Mouse (Mus musculus) inflammation-experienced regulatory T-cells, adult 6 months (primary cell): ENCODE measurements around the gene 3110082I17Rik. TPM values are rescaled to one million over a fixed set of nuclear protein-coding genes. Genes with fewer than 3 reads are reported as not detected.

ENCODE experiments used
- ATAC-seq: one replicate; pipeline ENCODE4 v1.8.0; 2017
- polyA plus RNA-seq, 3 experiments: library from polyadenylated mRNA; unstranded; fragments of 100-300 nt; shearing (Covaris generic); gene quantifications; one replicate each; pipeline ENCODE4 v1.2.1; 2017

The 3110082I17Rik gene
- polyA plus RNA-seq, 3 experiments from 2014 or later, result 4.6 to 5.6 (median 5.2) TPM

DNA sequence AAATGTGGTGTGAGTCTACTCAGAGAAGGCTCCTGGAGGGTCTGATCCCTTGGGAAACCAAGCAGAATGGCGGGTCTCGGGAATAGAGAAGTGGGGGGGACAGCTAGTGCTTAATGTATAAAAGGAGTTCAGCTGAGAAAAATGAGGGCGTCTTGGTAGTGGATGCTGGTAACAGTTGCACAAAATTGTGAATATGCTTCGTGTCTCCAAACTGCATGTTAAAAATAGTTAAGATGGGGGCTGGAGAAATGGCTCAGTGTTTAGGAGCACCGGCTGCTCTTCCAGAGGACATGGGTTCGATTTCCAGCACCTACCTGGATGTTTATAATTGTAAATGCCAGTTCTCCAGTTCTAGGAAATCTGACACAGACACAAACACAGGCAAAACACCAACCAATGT is 139.0 kb downstream of the 3110082I17Rik start:
- no peak for ATAC-seq

GRCm38 (mm10) chr5:139320424-139320823 is 139.9 kb downstream of the 3110082I17Rik start:
- no peak for ATAC-seq

DNA sequence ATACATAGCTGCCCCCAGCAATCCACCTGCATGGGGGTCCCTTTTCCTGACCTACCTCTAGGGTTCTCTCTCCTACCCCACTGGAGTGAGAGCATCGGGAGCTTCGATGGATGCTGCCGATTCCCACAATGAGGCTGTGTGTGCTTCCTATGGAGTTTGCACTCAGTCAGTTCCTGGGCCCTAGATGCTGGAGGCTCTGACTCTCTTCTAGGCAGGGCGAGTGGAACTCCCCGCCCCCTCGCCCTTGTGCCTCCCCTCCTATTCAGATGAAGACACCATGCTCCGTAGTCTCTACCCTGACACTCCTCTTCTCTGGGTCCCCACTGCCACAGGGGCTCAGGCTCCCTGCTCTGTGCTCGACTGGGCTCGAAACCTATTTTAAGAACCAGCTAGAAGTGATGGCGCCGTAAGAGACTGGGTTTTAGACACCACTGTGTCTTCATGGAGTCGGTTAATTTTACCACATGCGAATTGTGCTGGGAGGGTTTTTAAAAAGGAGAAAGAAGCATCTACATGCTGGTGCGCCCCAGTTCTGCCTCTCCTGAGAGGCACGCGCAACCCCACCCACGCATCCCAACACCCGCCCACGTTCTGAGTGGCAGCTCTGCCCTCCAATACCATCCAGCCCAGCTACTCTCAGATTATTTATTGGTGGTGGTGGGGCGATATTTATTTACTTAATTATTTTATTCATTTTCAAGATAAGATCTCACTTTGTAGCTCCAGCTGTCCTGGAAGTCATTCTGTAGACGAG is 142.4 kb downstream of the 3110082I17Rik start:
- ATAC-seq, result no peak

DNA sequence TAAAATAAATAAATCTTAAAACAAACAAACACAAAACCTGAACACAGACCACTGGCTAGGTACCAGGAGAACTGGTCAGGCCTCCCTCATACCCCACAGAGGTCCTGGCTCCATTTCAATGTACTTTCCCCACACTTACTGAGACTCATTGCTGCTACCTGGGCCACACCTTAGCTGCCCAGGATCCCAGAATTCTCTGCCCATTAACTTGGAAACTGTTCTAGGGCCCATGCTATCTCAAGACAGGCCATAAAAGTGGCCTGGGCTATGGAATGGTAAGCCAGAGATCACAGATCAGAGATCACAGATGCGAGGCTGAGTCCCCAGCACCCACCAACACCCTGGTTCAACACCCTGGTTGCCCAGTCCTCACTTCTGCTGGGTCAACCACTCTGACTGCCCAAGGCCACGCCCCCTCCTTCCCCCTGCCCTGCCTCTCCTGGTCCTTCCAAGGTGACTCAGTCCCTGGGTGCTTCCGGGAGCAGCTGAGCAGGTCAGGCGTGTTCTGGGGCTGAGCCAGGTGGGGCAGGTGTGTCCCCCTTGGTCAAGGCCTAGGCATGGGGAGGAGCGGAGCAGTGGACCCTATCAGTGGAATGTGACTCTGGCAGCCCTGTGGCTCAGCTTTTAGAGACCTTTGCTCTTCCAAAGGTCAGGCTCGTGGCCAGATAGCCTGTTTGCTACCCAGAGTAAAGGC is 143.2 kb downstream of the 3110082I17Rik start:
- ATAC-seq, result no peak

GRCm38 (mm10) chr5:139314941-139315642 is 145.2 kb downstream of the 3110082I17Rik start:
- ATAC-seq, result no peak

DNA sequence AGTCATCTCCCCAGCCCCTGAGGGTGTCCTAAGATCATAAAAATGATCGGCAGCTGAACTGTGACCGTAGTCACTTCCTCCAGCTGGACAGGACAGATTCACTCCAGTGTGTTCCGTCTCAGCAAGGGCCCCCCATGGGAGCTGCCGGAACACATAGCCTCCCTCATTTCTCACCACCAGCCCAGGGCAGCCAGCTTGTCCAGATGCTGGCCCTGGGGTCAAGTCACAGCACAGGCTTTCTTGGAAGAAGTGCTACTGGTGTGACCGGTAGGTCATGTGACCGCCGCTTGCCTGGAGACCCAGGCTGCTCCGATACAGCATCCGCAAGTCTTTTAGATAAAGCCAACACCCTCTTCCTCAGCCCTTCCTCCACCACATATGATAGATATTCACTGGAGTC is 146.8 kb downstream of the 3110082I17Rik start:
- ATAC-seq, result no peak

DNA sequence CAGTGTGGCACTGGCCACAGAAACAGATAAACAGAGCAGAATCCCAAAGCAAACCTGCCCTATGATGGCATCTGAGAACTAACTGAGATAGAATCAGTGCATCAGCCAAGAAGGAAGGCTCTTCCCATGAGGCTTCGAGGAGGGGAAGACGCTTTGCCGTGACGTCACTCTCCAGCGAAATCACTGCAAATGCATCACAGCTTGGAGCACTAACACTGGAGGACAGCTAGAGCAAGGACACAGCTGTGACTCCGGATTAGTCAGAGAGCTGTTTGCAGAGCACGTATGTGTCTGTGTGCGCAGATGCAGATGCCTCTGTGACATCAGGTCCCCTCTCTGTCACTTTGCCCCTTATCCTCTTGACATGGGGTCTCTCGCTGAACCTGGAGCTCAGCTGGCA is 148.5 kb downstream of the 3110082I17Rik start:
- ATAC-seq, result no peak

- ATAC-seq, result no peak
Measured at GRCm38 (mm10) chr5:139310477-139310876, 149.8 kb downstream of the 3110082I17Rik start.

GRCm38 (mm10) chr5:139309946-139310345 is 150.4 kb downstream of the 3110082I17Rik start:
- peak; percentile 71 for ATAC-seq

Other genes with a start within 250 kb of the 3110082I17Rik start
- 10 to 100 TPM; 12.0 to 25.4 (median 16.7) TPM for gene Get4, start 208.2 kb downstream of the 3110082I17Rik start, polyA plus RNA-seq
- 10 to 100 TPM in 1 of 3 experiments, 1 to 10 TPM in 2; 3.0 to 13.5 (median 3.7) TPM for gene Adap1, start 134.9 kb downstream of the 3110082I17Rik start, polyA plus RNA-seq
- gene Cox19, start 109.1 kb downstream of the 3110082I17Rik start, polyA plus RNA-seq, result 10 to 100 TPM; 52.5 to 66.7 (median 65.2) TPM
- gene Cyp2w1, start 107.9 kb downstream of the 3110082I17Rik start, polyA plus RNA-seq, result not detected
- gene Gpr146, start 82.8 kb downstream of the 3110082I17Rik start, polyA plus RNA-seq, result 1 to 10 TPM; 3.9 to 5.8 (median 5.2) TPM
- not detected for gene C130050O18Rik, start 55.2 kb downstream of the 3110082I17Rik start, polyA plus RNA-seq
- gene Gper1, start 37.4 kb downstream of the 3110082I17Rik start, polyA plus RNA-seq, result not detected
- gene Zfand2a, start 24.0 kb upstream of the 3110082I17Rik start, polyA plus RNA-seq, result 10 to 100 TPM in 1 of 3 experiments, 1 to 10 TPM in 2; 8.1 to 10.3 (median 9.2) TPM
- gene Uncx, start 83.0 kb upstream of the 3110082I17Rik start, polyA plus RNA-seq, result not detected